Mouse (Mus musculus): ENCODE data around the gene Tcea2. TPM values are rescaled to one million over a fixed set of nuclear protein-coding genes. Genes with fewer than 3 reads are reported as not detected.

The Tcea2 gene
- polyA plus RNA-seq, 1 experiment from 2014 or later: 31.0 TPM

GRCm38 (mm10) chr2:181721200-181721599 is 41.1 kb downstream of the Tcea2 start:
- Histone ChIP-seq H3K27ac (no peak overlapping the region), H3K9me3 (replicated peaks) (no peaks in the 10 kb centered on the region)
- ATAC-seq: no peak

GRCm38 (mm10) chr2:181722213-181722612 is 42.1 kb downstream of the Tcea2 start:
- no peaks in the 10 kb centered on the region for H3K9me3 ChIP-seq (replicated peaks)
- H3K4me1 ChIP-seq: peaks cover 4% of the 10 kb centered on the region
- peak; percentile 24; the same call in 1 of the 2 replicates for ATAC-seq
- H3K27ac ChIP-seq: no peak overlapping the region
- no peak overlapping the region for H3K9ac ChIP-seq
- no peak overlapping the region for H3K4me2 ChIP-seq
- no peaks in the 10 kb centered on the region for H3K27me3 ChIP-seq
- WGBS: 12% methylated on average over 3 of the region's 3 CpGs
- H3K4me3 ChIP-seq: no peak overlapping the region
- peaks cover 22% of the 10 kb centered on the region for H3K36me3 ChIP-seq (ENCODE audit: poor library complexity, severe bottlenecking)

More at GRCm38 (mm10) chr2:181721200-181721599, 41.1 kb downstream of the Tcea2 start:
- peaks cover 22% of the 10 kb centered on the region for H3K36me3 ChIP-seq (ENCODE audit: poor library complexity, severe bottlenecking)
- H3K4me3 ChIP-seq: no peak overlapping the region
- H3K27me3 ChIP-seq: no peaks in the 10 kb centered on the region
- peaks cover 11% of the 10 kb centered on the region for H3K4me1 ChIP-seq
- H3K4me2 ChIP-seq: no peak overlapping the region
- H3K9ac ChIP-seq: no peak overlapping the region

- peak; percentile 69 for ATAC-seq
- H3K4me2 ChIP-seq: no peak overlapping the region
- H3K4me3 ChIP-seq: no peak overlapping the region
- H3K4me1 ChIP-seq: peaks cover 13% of the 10 kb centered on the region
- H3K27ac ChIP-seq: peak overlapping the region; percentile 54
- 33% methylated on average over 9 of the region's 9 CpGs for WGBS
- no peaks in the 10 kb centered on the region for H3K9me3 ChIP-seq (replicated peaks)
- H3K36me3 ChIP-seq (ENCODE audit: poor library complexity, severe bottlenecking): no peaks in the 10 kb centered on the region
- no peak overlapping the region for H3K9ac ChIP-seq
- no peaks in the 10 kb centered on the region for H3K27me3 ChIP-seq
These were observed 47.7 kb downstream of the Tcea2 start for GRCm38 (mm10) chr2:181727659-181728262.

DNA sequence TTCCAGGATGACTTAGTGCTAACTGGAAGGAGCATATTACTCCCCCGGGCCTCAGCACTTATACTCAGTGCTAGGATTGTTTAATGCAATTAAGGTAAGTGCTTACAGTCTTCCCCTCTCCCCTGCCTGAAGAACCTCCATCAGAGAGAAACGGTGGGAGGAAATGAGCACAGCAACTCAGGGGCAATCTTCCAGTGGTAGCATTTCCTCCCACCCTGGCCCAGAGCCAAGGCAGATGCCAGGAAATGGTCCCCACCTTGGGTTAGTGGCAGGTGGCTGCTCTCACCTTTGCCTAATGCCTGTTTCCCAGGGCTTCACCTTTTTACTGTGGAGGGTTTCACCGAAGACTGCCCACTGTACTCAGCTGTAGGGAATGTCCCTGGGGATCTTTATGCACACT is 49.9 kb downstream of the Tcea2 start:
- H3K9me3 ChIP-seq (replicated peaks): no peaks in the 10 kb centered on the region
- H3K9ac ChIP-seq: no peak overlapping the region
- H3K27me3 ChIP-seq: no peaks in the 10 kb centered on the region
- ATAC-seq: no peak
- 73% methylated on average over 3 of the region's 3 CpGs for WGBS
- peaks cover 13% of the 10 kb centered on the region for H3K4me1 ChIP-seq
- H3K4me2 ChIP-seq: no peak overlapping the region
- H3K36me3 ChIP-seq (ENCODE audit: poor library complexity, severe bottlenecking): no peaks in the 10 kb centered on the region
- no peak overlapping the region for H3K4me3 ChIP-seq
- no peak overlapping the region for H3K27ac ChIP-seq

Other genes starting within 250 kb of the Tcea2 start
- 10.2 and 12.8 TPM in 2 replicates for gene Zbtb46, start 220.9 kb upstream of the Tcea2 start, polyA plus RNA-seq (2015; fragmentation: Nextera tagmentation; extraction: Ambion mirVana)
- 0.16 TPM in 1 of 2 replicates, not detected in the other for gene Abhd16b, start 187.1 kb upstream of the Tcea2 start, polyA plus RNA-seq (2015; fragmentation: Nextera tagmentation; extraction: Ambion mirVana)
- gene Tpd52l2, start 183.2 kb upstream of the Tcea2 start, polyA plus RNA-seq (2015; fragmentation: Nextera tagmentation; extraction: Ambion mirVana): 133 and 138 TPM in 2 replicates
- 140 and 165 TPM in 2 replicates for gene Dnajc5, start 159.8 kb upstream of the Tcea2 start, polyA plus RNA-seq (2015; fragmentation: Nextera tagmentation; extraction: Ambion mirVana)
- gene Uckl1, start 95.4 kb upstream of the Tcea2 start, polyA plus RNA-seq (2015; fragmentation: Nextera tagmentation; extraction: Ambion mirVana): 54.6 and 58.1 TPM in 2 replicates
- gene Prpf6, start 88.4 kb upstream of the Tcea2 start, polyA plus RNA-seq (2015; fragmentation: Nextera tagmentation; extraction: Ambion mirVana): 67.9 and 74.9 TPM in 2 replicates
- 49.7 and 56.4 TPM in 2 replicates for gene Zfp512b, start 87.5 kb upstream of the Tcea2 start, polyA plus RNA-seq (2015; fragmentation: Nextera tagmentation; extraction: Ambion mirVana)
- gene Samd10, start 81.1 kb upstream of the Tcea2 start, polyA plus RNA-seq (2015; fragmentation: Nextera tagmentation; extraction: Ambion mirVana): 88.7 and 105 TPM in 2 replicates
- gene Gm29797, start 23.3 kb upstream of the Tcea2 start, polyA plus RNA-seq (2015; fragmentation: Nextera tagmentation; extraction: Ambion mirVana): 0.23 TPM in 1 of 2 replicates, not detected in the other
- 11.6 and 13.0 TPM in 2 replicates for gene Sox18, start 8.7 kb upstream of the Tcea2 start, polyA plus RNA-seq (2015; fragmentation: Nextera tagmentation; extraction: Ambion mirVana)
- gene Rgs19, start 13.7 kb downstream of the Tcea2 start, polyA plus RNA-seq (2015; fragmentation: Nextera tagmentation; extraction: Ambion mirVana): 45.3 and 45.4 TPM in 2 replicates
- not detected in 2 replicates for gene Lkaaear1, start 18.1 kb downstream of the Tcea2 start, polyA plus RNA-seq (2015; fragmentation: Nextera tagmentation; extraction: Ambion mirVana)
- gene Oprl1, start 34.7 kb downstream of the Tcea2 start, polyA plus RNA-seq (2015; fragmentation: Nextera tagmentation; extraction: Ambion mirVana): 33.5 and 48.2 TPM in 2 replicates
- gene Myt1, start 83.0 kb downstream of the Tcea2 start, polyA plus RNA-seq (2015; fragmentation: Nextera tagmentation; extraction: Ambion mirVana): 39.9 and 40.9 TPM in 2 replicates
- 36.2 and 36.8 TPM in 2 replicates for gene Pcmtd2, start 157.5 kb downstream of the Tcea2 start, polyA plus RNA-seq (2015; fragmentation: Nextera tagmentation; extraction: Ambion mirVana)
- 113 and 117 TPM in 2 replicates for gene Polr3k, start 184.0 kb downstream of the Tcea2 start, polyA plus RNA-seq (2015; fragmentation: Nextera tagmentation; extraction: Ambion mirVana)

All from forebrain, embryonic 13.5 days (tissue).